Mouse (Mus musculus) limb, embryonic 15.5 days (tissue): ENCODE results near the gene Fut1. TPM values are rescaled to one million over a fixed set of nuclear protein-coding genes. Genes with fewer than 3 reads are reported as not detected.

ENCODE experiments used
- ATAC-seq: fragments of 200-750 bp; cut with Nextera tagmentation; 2 replicates; pipeline ENCODE4 v1.8.0; 2017; ENCODE audit warnings: low read depth, moderate TSS enrichment; ENCODE audit not compliant: insufficient number of reproducible peaks, low FRiP score, low TSS enrichment
- H3K27ac ChIP-seq: fragments of 300-500 bp; sonication (generic); 2 replicates; pipeline ENCODE4 v1.5.1; 2015; ENCODE audit warnings: moderate library complexity, mild to moderate bottlenecking, inconsistent platforms
- H3K27me3 ChIP-seq: fragments of 300-500 bp; sonication (generic); 2 replicates; pipeline ENCODE4 v1.6.1; 2015; ENCODE audit warnings: inconsistent platforms
- H3K36me3 ChIP-seq: fragments of 300-500 bp; sonication (generic); 2 replicates; pipeline ENCODE4 v1.6.1; 2015; ENCODE audit warnings: inconsistent platforms
- H3K4me1 ChIP-seq: fragments of 300-500 bp; sonication (generic); 2 replicates; pipeline ENCODE4 v1.6.1; 2015; ENCODE audit warnings: inconsistent platforms
- H3K4me2 ChIP-seq: fragments of 300-500 bp; sonication (generic); 2 replicates; pipeline ENCODE4 v1.6.1; 2015; ENCODE audit warnings: mild to moderate bottlenecking, inconsistent platforms
- H3K4me3 ChIP-seq: fragments of 300-500 bp; sonication (generic); 2 replicates; pipeline ENCODE4 v1.5.1; 2015; ENCODE audit warnings: mild to moderate bottlenecking, inconsistent platforms
- H3K9ac ChIP-seq: fragments of 300-500 bp; sonication (generic); 2 replicates; pipeline ENCODE4 v1.6.1; 2015; ENCODE audit warnings: inconsistent platforms
- H3K9me3 ChIP-seq: fragments of 300-500 bp; sonication (generic); 2 replicates; pipeline ENCODE4 v1.6.1; 2016; ENCODE audit warnings: inconsistent platforms
- WGBS: fragments of 180-500 bp; shearing (Covaris S2); methylation state at CpG from one replicate; pipeline ENCODE4 v1.1.7; 2015; 5-methylcytosine and 5-hydroxymethylcytosine counted together
- polyA plus RNA-seq: library from polyadenylated mRNA; unstranded; fragments of >200 nt; fragmentation: Nextera tagmentation; extraction: Ambion mirVana; gene quantifications from 2 replicates; pipeline ENCODE4 v1.2.1, GENCODE M21; 2015

Fut1 gene
- polyA plus RNA-seq, result 2.9 and 3.3 TPM in 2 replicates

DNA sequence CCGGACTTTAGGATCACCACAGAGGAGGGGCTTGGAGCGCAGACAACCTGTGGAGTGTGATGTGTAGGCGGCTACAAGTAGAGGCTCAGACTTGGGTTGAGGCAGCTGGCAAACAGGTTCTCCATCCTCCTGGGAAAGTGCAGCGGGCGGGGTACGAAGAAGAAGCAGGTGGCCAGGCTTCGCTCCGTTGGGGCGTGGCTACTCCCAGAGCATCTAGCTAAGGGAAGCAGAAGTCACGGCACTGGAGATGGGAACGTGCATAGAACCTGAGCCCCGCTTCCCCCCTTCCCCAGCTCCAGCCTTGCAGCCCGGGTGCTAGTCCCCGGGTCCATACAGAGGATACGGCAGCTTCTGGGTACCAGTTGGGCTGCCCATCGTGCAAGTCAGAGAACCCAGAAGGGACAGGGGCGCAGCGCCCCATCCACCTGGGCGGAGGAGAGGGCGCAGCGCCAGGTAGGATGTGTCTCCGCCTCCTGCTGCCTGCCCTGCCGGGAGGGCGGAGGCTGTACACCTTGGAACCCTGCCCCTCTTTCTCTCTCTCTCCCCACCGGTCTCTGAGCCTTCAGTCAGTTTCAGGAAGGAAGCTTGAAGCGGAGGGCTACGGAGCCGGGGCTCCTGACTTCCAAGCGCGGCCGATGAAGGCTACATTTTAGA is at the start of gene Fut1:
Gene Fut1 (plus strand): TSS at position 248 of the 654 bp plus-strand sequence.
- WGBS, result 4% methylated on average over 31 of the region's 31 CpGs
- H3K9ac ChIP-seq, result peak within 1 kb of the TSS; percentile 21; the same call in 1 of the 2 replicates
- H3K4me1 ChIP-seq, result peaks cover 34% of the 10 kb centered on the region
- H3K4me2 ChIP-seq, result peak within 1 kb of the TSS; percentile 52
- H3K27ac ChIP-seq, result peak within 1 kb of the TSS; percentile 64
- H3K36me3 ChIP-seq, result no peaks in the 10 kb centered on the region
- ATAC-seq, result peak; percentile 32; the same call in 1 of the 2 replicates
- peaks cover 32% of the 10 kb centered on the region for H3K27me3 ChIP-seq
- H3K9me3 ChIP-seq, result no peaks in the 10 kb centered on the region
- peak within 1 kb of the TSS; percentile 30 for H3K4me3 ChIP-seq

DNA sequence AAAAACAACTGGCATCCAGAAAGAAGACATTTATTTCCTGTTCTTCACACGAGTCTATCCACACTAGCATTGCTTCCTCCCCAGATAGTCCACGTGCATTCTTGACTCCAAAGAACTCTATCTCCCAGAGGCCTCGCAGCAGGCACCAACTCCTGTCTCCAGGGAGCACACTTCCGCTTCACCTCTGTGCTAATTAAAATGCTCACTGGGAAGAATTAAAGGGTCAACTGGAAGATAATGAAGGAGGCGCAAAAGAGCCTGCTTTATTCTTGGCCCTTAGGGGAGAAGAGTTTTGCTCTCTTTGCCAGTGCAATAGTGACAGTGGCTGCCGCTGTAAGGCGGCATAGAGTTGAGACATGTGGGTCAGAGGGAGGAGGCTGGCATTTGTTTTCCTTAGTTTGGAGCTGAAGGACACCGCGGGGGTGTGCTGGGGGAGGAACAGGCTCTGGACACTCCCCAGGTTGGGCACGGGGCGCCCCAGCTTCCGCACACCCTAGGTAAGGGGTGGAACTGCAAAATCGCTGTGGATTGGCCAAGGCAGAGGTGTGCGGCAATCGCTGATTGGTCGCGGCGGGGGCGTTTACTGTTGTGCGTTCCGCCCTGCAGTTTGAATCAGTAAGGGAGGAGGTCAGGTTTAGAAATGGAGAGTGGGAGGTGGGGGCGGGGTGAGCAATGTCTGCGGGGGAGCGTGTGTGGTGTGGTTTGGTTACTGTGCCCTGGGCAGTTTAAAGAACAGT is 49.1 kb upstream of the Fut1 start:
- Histone ChIP-seq H3K27me3 (no peaks in the 10 kb centered on the region), H3K4me3 (peak overlapping the region; percentile 48), H3K4me1 (peaks cover 34% of the 10 kb centered on the region), H3K27ac (peak overlapping the region; percentile 86), H3K9ac (peak overlapping the region; percentile 11; the same call in 1 of the 2 replicates), H3K9me3 (no peaks in the 10 kb centered on the region), H3K4me2 (peak overlapping the region; percentile 75), H3K36me3 (no peaks in the 10 kb centered on the region)
- peak; percentile 93 for ATAC-seq
- under 1% methylated on average over 24 of the region's 24 CpGs for WGBS

DNA sequence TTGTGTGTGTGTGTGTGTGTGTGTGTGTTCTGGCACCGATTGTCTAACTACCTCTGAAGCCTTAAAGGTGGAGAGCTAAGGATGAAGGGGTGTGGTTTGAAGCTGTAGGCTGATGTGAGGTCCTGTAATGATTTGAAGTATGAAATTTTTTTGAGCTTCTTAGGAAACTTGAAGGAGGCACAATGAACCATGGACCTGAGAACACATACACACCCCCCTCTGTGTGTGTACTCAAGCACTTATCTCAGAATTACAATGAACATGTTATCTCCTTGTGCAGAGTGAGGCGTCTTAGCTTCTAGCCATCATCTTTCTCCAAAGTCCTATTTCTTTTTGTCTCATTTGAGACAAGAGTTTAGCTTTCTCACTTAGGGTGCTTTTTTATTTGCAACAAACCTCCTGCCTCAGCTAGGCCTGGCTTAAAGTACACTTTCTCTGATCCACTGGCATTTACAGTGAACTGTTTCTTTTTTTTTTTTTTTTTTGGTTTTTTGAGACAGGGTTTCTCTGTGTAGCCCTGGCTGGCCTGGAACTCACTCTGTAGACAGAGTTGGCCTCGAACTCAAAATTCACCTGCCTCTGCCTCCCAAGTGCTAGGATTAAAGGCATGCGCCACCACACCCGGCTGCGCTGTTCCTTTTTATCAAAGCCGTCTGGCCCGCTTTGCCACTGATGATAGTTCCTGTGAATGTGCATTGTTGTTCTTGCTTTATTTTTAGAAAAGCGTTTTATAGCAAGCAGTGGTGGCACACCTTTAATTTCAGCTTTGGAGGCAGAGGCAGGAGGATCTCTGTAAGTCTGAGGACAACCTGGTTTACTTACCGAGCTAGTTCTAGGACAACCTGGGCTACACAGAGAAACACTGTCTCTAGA is 48.3 kb upstream of the Fut1 start:
- ATAC-seq, result no peak
- WGBS, result 78% methylated on average over 10 of the region's 10 CpGs
- peaks cover 34% of the 10 kb centered on the region for H3K4me1 ChIP-seq

DNA sequence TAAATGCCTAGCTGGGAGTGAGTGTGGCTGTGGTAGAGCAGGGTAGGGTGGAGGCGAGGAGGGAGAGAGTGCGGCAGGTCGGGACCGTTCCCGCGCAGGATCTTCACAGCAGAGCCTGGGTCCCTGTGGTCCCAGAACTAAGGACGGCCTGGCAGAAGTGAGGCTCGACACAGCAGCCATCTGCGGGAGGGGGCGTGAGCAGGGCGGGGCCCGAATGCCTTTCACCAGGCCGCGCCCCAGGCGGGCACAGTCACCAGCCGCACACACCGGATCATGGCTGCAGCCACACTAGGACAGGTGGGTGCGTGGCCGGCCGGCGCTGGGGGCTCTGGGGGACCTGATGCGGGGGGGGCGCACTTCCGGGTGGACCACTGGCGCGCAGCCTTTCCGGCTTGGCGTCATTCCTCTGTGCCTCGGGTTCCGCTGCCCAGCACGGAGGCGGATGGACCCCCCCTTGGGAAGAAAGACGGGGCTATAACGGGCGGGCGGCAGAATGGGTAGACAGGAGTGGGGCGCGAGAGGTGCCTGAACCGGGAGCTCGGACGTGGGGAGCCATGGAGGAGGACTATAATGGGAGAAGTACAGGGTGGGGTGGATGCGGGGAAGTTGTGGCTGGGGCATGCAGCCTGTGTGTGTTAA is 46.9 kb upstream of the Fut1 start, which contains the start of gene Bcat2:
Gene Bcat2 (plus strand): TSS at position 51 of the 639 bp plus-strand sequence.
- WGBS, result 1% methylated on average over 39 of the region's 42 CpGs
- peaks cover 2% of the 10 kb centered on the region; the same call in 1 of the 2 replicates for H3K36me3 ChIP-seq
- H3K4me1 ChIP-seq, result peaks cover 34% of the 10 kb centered on the region
- H3K4me2 ChIP-seq, result peak within 1 kb of the TSS; percentile 74
- no peaks in the 10 kb centered on the region for H3K27me3 ChIP-seq
- ATAC-seq, result peak; percentile 66
- H3K9ac ChIP-seq, result peak within 1 kb of the TSS; percentile 76
- H3K4me3 ChIP-seq, result peak within 1 kb of the TSS; percentile 71
- peak within 1 kb of the TSS; percentile 92 for H3K27ac ChIP-seq
- H3K9me3 ChIP-seq, result no peaks in the 10 kb centered on the region

More for the DNA sequence above, 48.3 kb upstream of the Fut1 start:
- Histone ChIP-seq H3K4me3 (peak overlapping the region; percentile 48), H3K27me3 (no peaks in the 10 kb centered on the region), H3K9me3 (no peaks in the 10 kb centered on the region), H3K9ac (no peak overlapping the region), H3K27ac (peak overlapping the region; percentile 86), H3K4me2 (peak overlapping the region; percentile 75), H3K36me3 (no peaks in the 10 kb centered on the region)

DNA sequence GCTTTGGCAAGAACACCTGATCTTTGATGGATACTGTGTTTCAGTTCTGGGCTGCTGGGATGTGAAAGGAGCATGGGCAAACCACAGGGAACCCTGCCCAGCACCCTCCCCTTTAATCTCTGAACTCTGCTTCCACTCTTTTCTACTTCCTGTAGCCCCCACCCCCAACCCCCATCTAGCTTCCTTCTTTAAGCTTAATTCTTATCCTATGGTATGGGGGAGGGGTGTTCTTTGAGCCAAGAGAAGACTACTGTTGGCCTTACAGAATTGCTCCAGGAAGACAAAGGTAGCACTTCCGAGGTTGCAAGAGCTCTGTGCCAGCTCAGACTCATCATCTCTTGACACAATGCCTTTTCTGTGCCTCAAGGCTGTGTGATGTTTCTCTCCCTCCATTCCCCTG is 45.1 kb upstream of the Fut1 start:
- Histone ChIP-seq H3K4me3 (no peak overlapping the region), H3K36me3 (peaks cover 17% of the 10 kb centered on the region), H3K9me3 (no peaks in the 10 kb centered on the region), H3K4me1 (peaks cover 34% of the 10 kb centered on the region), H3K4me2 (no peak overlapping the region), H3K9ac (no peak overlapping the region), H3K27me3 (no peaks in the 10 kb centered on the region), H3K27ac (no peak overlapping the region)
- WGBS, result 66% methylated on average over 1 of the region's 1 CpGs
- no peak for ATAC-seq

DNA sequence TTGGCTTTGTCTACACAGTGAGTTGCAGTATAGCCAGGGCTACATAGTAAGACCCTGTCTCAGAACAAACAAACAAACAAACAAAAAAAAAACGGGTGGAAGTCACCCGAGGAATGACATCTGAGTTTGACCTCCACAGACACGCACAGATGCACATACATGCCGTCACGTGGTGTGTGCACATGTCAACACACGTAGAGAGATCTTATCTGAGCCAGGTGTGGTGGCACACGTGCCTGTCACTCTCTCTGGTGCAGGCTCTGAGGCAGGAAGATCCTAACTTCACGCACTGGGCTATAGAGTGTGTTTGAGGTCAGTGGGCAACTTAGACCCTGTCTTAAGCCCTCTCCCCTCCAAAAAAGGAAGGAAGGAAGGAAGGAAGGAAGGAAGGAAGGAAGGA is 43.1 kb upstream of the Fut1 start:
- H3K36me3 ChIP-seq, result peaks cover 28% of the 10 kb centered on the region
- H3K27ac ChIP-seq, result no peak overlapping the region
- WGBS, result 75% methylated on average over 8 of the region's 8 CpGs
- H3K27me3 ChIP-seq, result no peaks in the 10 kb centered on the region
- H3K9me3 ChIP-seq, result no peaks in the 10 kb centered on the region
- no peak overlapping the region for H3K4me3 ChIP-seq
- no peak for ATAC-seq
- no peak overlapping the region for H3K4me2 ChIP-seq
- peaks cover 20% of the 10 kb centered on the region for H3K4me1 ChIP-seq
- H3K9ac ChIP-seq, result no peak overlapping the region

DNA sequence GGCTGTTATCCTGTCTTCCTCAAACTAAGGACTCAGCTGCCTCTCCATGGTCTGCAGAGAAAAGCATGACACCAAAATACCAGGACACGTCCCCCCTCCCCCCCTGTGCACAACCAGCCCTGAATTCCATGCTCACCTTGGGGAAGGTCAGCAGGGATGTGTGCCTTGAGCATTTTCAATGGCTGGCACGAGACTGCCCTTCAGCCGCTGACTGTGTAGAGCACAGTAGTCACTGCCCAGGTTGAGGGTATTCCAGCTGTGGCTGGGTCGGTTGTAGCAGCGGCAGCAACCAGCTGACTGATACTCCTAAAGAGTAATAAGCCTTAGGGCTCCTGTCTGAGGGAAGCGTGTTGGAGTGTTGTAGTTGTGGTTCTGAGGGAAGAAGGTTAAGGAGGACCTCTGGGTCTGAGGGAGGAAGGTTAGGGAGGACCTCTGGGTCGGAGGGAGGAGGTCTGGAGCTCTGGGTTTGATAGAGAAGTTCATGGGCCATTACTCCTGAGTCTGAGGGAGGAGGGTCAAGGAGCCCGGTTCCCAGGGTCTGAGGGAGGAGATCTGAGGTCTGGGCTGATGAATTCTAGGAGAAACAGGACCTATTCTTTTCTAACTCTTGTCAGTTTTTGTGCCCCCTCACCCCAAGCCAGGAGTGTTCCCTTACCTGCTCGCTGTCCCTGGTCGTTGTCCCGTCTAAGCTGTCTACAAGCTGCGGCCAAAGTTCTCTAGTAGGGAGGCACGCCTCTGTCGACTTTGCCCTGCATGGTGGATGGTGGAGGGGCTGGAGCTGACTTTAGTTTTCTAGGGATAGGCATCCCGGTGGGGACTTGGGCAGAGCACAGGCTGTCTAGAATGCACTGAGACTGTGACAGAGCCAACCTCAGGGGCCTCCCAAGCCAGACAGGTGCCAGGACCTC is 42.4 kb upstream of the Fut1 start:
- no peak overlapping the region for H3K27ac ChIP-seq
- 84% methylated on average over 15 of the region's 15 CpGs for WGBS
- no peaks in the 10 kb centered on the region for H3K27me3 ChIP-seq
- H3K4me1 ChIP-seq, result peaks cover 20% of the 10 kb centered on the region
- H3K36me3 ChIP-seq, result peaks cover 28% of the 10 kb centered on the region
- H3K4me2 ChIP-seq, result no peak overlapping the region
- H3K4me3 ChIP-seq, result no peak overlapping the region
- H3K9ac ChIP-seq, result no peak overlapping the region
- no peak for ATAC-seq
- no peaks in the 10 kb centered on the region for H3K9me3 ChIP-seq

DNA sequence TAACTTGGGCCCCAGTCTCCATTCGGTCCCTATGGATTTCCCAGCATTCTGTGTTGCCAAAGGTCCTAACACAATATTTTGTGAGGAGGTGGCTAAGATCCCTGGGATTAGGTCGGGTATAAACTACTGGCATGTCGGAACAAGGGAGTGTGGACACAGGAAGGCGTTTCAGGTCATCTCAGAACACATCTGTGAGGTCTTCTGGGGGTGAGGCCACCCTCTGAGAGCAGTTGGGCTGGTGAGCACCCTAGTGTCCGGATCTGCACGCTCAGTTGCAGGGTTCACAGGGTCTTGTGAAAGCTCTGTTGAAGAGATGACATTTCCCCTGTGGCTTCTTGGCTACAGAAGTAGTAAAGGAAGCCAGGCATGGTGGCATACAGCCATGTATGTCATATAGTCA is 31.2 kb upstream of the Fut1 start:
- no peak overlapping the region for H3K9ac ChIP-seq
- H3K4me3 ChIP-seq, result no peak overlapping the region
- H3K36me3 ChIP-seq, result peaks cover 55% of the 10 kb centered on the region
- 92% methylated on average over 6 of the region's 6 CpGs for WGBS
- H3K27me3 ChIP-seq, result no peaks in the 10 kb centered on the region
- no peaks in the 10 kb centered on the region for H3K9me3 ChIP-seq
- no peak overlapping the region for H3K27ac ChIP-seq
- ATAC-seq, result no peak
- H3K4me1 ChIP-seq, result peaks cover 8% of the 10 kb centered on the region; the same call in 1 of the 2 replicates
- no peak overlapping the region for H3K4me2 ChIP-seq

DNA sequence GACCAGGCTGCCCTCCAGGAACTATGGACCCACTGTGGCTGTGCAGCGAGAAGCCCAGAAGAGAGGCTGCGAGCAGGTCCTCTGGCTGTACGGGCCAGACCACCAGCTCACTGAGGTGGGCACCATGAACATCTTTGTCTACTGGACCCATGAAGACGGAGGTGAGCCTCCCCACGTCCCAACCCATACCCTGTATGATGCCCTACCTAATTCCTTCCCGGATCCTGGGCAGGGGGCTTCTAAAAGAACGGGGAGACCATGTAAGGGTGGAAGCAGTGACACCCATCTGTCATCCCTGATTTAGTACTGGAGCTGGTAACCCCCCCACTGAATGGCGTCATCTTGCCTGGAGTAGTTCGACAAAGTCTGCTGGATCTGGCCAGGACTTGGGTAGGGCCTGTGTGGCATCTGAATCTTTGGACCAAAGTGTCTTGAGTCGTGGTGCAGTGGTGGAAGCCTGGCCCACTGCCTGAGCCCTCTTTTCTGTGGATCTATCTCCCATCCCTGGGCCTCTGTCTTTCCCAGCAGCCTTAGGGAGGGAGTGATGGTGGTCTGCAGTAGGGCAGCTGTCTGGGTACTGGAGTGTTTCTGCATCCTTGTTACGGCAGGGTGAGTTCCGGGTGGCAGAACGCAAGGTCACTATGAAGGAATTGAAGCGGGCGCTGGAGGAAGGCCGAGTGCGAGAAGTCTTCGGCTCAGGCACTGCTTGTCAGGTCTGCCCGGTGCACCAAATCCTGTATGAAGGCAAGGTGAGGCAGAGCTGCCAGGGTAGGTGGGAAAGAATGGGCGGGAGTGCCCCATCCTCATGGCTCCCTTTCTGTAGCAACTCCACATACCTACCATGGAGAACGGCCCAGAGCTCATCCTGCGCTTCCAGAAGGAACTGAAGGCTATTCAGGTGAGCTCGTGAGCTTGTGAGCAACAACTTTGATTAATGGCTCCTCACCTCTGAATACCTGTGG is 29.2 kb upstream of the Fut1 start:
- no peak for ATAC-seq
- Histone ChIP-seq H3K4me2 (no peak overlapping the region), H3K27me3 (no peaks in the 10 kb centered on the region), H3K4me1 (peaks cover 8% of the 10 kb centered on the region; the same call in 1 of the 2 replicates), H3K36me3 (peaks cover 45% of the 10 kb centered on the region), H3K4me3 (no peak overlapping the region), H3K27ac (no peak overlapping the region), H3K9ac (no peak overlapping the region), H3K9me3 (no peaks in the 10 kb centered on the region)
- WGBS, result 92% methylated on average over 23 of the region's 23 CpGs

DNA sequence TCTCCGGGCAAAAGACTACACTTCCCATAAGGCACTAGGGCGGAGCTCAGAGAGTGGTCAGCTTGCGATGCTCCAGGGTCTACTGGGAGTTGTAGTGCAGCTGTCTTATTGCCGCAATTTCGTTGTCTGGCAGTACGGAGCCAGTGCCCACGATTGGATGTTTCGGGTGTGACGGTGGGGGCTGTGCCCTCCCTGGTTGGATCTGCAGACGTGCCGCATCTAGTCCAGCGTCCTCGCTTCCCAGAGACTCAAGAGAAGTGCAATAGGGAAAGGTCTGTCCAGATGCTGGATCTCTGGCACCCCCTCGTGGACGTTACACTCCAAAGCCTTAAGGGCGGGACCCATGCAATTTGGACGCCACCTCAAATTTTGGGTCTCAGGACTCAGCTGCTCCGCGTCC is 27.9 kb upstream of the Fut1 start:
- peaks cover 8% of the 10 kb centered on the region; the same call in 1 of the 2 replicates for H3K4me1 ChIP-seq
- H3K27me3 ChIP-seq, result no peaks in the 10 kb centered on the region
- H3K4me2 ChIP-seq, result peak overlapping the region; percentile 42
- peak; percentile 97 for ATAC-seq
- WGBS, result 2% methylated on average over 19 of the region's 19 CpGs
- no peaks in the 10 kb centered on the region for H3K9me3 ChIP-seq
- H3K4me3 ChIP-seq, result peak overlapping the region; percentile 28
- peak overlapping the region; percentile 48 for H3K27ac ChIP-seq
- peaks cover 36% of the 10 kb centered on the region for H3K36me3 ChIP-seq
- 0 out of 2 replicates have a peak overlapping the region, but pooled peaks have one; percentile 1 for H3K9ac ChIP-seq
